Mouse (Mus musculus): Measurements from ENCODE around the gene Oxct2a.
"Not testable (repeated sequence)": the region's sequence is repeated elsewhere in the genome, so short reads cannot be mapped to it uniquely, and the experiment has no call there.

Oxct2a gene

GRCm38 (mm10) chr4:123311845-123312244, 11.6 kb downstream of the Oxct2a start:
- DNase-seq (ENCODE audit: low spot score): no peak

- no peak for DNase-seq (ENCODE audit: low spot score)
These were observed 15.1 kb downstream of the Oxct2a start for GRCm38 (mm10) chr4:123308292-123308691.

- DNase-seq (ENCODE audit: low spot score): no peak
These were observed 16.4 kb downstream of the Oxct2a start for GRCm38 (mm10) chr4:123306999-123307398.

GRCm38 (mm10) chr4:123305789-123306188, 17.6 kb downstream of the Oxct2a start:
- no peak for DNase-seq (ENCODE audit: low spot score)

GRCm38 (mm10) chr4:123298980-123299670, 24.3 kb downstream of the Oxct2a start:
- DNase-seq (ENCODE audit: low spot score): no peak

- no peak for DNase-seq (ENCODE audit: low spot score)
These were observed 25.2 kb downstream of the Oxct2a start for GRCm38 (mm10) chr4:123298226-123298625.

GRCm38 (mm10) chr4:123297195-123297960, 26.1 kb downstream of the Oxct2a start:
- no peak for DNase-seq (ENCODE audit: low spot score)

- DNase-seq (ENCODE audit: low spot score): no peak
These were observed 27.3 kb downstream of the Oxct2a start for GRCm38 (mm10) chr4:123296148-123296534.

GRCm38 (mm10) chr4:123295516-123296147, 27.8 kb downstream of the Oxct2a start:
- no peak for DNase-seq (ENCODE audit: low spot score)

GRCm38 (mm10) chr4:123295026-123295425, 28.4 kb downstream of the Oxct2a start:
- not testable (repeated sequence) for DNase-seq (ENCODE audit: low spot score)

GRCm38 (mm10) chr4:123293661-123294443, 29.6 kb downstream of the Oxct2a start:
- no peak for DNase-seq (ENCODE audit: low spot score)

- DNase-seq (ENCODE audit: low spot score): no peak
These were observed 30.4 kb downstream of the Oxct2a start for GRCm38 (mm10) chr4:123292989-123293388.

GRCm38 (mm10) chr4:123292390-123292789, 31.0 kb downstream of the Oxct2a start:
- DNase-seq (ENCODE audit: low spot score): no peak

GRCm38 (mm10) chr4:123289038-123289437, 34.4 kb downstream of the Oxct2a start:
- no peak for DNase-seq (ENCODE audit: low spot score)

GRCm38 (mm10) chr4:123286790-123287189, 36.6 kb downstream of the Oxct2a start:
- no peak for DNase-seq (ENCODE audit: low spot score)

GRCm38 (mm10) chr4:123284731-123285624, 38.5 kb downstream of the Oxct2a start:
- DNase-seq (ENCODE audit: low spot score): no peak

GRCm38 (mm10) chr4:123283675-123284064, 39.8 kb downstream of the Oxct2a start:
- DNase-seq (ENCODE audit: low spot score): not testable (repeated sequence)

- DNase-seq (ENCODE audit: low spot score): peak; percentile 53
These were observed 40.3 kb downstream of the Oxct2a start for GRCm38 (mm10) chr4:123282915-123283674.

GRCm38 (mm10) chr4:123282500-123282899, 40.9 kb downstream of the Oxct2a start:
- peak; percentile 90 for DNase-seq (ENCODE audit: low spot score)

GRCm38 (mm10) chr4:123280117-123280516, 43.3 kb downstream of the Oxct2a start:
- DNase-seq (ENCODE audit: low spot score): no peak

Data from ovary, postnatal 36 days (tissue).